Mouse (Mus musculus) liver, embryonic 14 days (tissue): ENCODE results near the gene Tnfsf18. TPM values are rescaled to one million over a fixed set of nuclear protein-coding genes. Genes with fewer than 3 reads are reported as not detected.

Source experiments
- polyA plus RNA-seq: library from polyadenylated mRNA; depleted of rRNA; stranded (reverse); fragments of >200 nt; gene quantifications from 2 replicates; pipeline ENCODE4 v1.2.3, GENCODE M21; 2012; rRNA removed

Gene Tnfsf18
- polyA plus RNA-seq, result 0.01 and 0.05 TPM in 2 replicates

GRCm38 (mm10) chr1:161494343-161494742 is at the start of gene Tnfsf18:
Gene Tnfsf18 (plus strand): TSS chr1:161494655.

Other genes starting within 250 kb of the Tnfsf18 start
- 76.9 and 113 TPM in 2 replicates for gene Prdx6, start 243.4 kb upstream of the Tnfsf18 start, polyA plus RNA-seq
- not detected in 2 replicates for gene Tnfsf4, start 99.2 kb upstream of the Tnfsf18 start, polyA plus RNA-seq